Mouse (Mus musculus) lung, embryonic 14.5 days (tissue): Measurements from ENCODE around the gene Rnf135. TPM values are rescaled to one million over a fixed set of nuclear protein-coding genes. Genes with fewer than 3 reads are reported as not detected.

Experiments
- ATAC-seq: fragments of 200-750 bp; cut with Nextera tagmentation; 2 replicates; pipeline ENCODE4 v1.8.0; 2017; ENCODE audit warnings: mild to moderate bottlenecking, moderate TSS enrichment, moderate library complexity; ENCODE audit not compliant: insufficient read depth
- DNase-seq: peaks from one replicate; pipeline ENCODE4 v3.0.0-alpha.2; 2015
- H3K27ac ChIP-seq: fragments of 300-500 bp; sonication (generic); 2 replicates; pipeline ENCODE4 v1.5.1; 2014; ENCODE audit warnings: low read depth, mild to moderate bottlenecking, moderate library complexity
- H3K27me3 ChIP-seq: fragments of 300-500 bp; sonication (generic); 2 replicates; pipeline ENCODE4 v1.6.1; 2014; ENCODE audit warnings: low read length, control low read depth; ENCODE audit not compliant: insufficient read depth
- H3K36me3 ChIP-seq: fragments of 300-500 bp; sonication (generic); 2 replicates; pipeline ENCODE4 v1.6.1; 2014; ENCODE audit warnings: control low read depth; ENCODE audit not compliant: insufficient read depth
- H3K4me1 ChIP-seq: fragments of 300-500 bp; sonication (generic); 2 replicates; pipeline ENCODE4 v1.6.1; 2014; ENCODE audit warnings: antibody characterized with exemption, control low read depth; ENCODE audit not compliant: insufficient read depth
- H3K4me2 ChIP-seq: fragments of 300-500 bp; sonication (generic); 2 replicates; pipeline ENCODE4 v1.6.1; 2014; ENCODE audit warnings: mild to moderate bottlenecking
- H3K4me3 ChIP-seq: fragments of 300-500 bp; sonication (generic); 2 replicates; pipeline ENCODE4 v1.5.1; 2014; ENCODE audit warnings: low read depth, low read length
- H3K9ac ChIP-seq: fragments of 300-500 bp; sonication (generic); 2 replicates; pipeline ENCODE4 v1.6.1; 2014
- H3K9me3 ChIP-seq: fragments of 300-500 bp; sonication (generic); 2 replicates; pipeline ENCODE4 v1.6.1; 2016; ENCODE audit warnings: low read depth, low read length, control low read depth
- CTCF ChIP-seq: IDR thresholded peaks from 2 replicates; pipeline ENCODE4 v1.5.1; 2016; ENCODE audit warnings: antibody characterized with exemption, low read depth
- WGBS: fragments of 180-500 bp; shearing (Covaris S2); extraction: QIAGEN DNeasy Blood & Tissue Kit; methylation state at CpG from one replicate; pipeline ENCODE4 v1.1.7; 2014; 5-methylcytosine and 5-hydroxymethylcytosine counted together
- polyA plus RNA-seq: library from polyadenylated mRNA; unstranded; fragments of >200 nt; fragmentation: Nextera tagmentation; extraction: Ambion mirVana; gene quantifications from 2 replicates; pipeline ENCODE4 v1.2.1, GENCODE M21; 2014

Rnf135 gene
- polyA plus RNA-seq, 1 experiment from 2014 or later: 6.6 TPM

DNA sequence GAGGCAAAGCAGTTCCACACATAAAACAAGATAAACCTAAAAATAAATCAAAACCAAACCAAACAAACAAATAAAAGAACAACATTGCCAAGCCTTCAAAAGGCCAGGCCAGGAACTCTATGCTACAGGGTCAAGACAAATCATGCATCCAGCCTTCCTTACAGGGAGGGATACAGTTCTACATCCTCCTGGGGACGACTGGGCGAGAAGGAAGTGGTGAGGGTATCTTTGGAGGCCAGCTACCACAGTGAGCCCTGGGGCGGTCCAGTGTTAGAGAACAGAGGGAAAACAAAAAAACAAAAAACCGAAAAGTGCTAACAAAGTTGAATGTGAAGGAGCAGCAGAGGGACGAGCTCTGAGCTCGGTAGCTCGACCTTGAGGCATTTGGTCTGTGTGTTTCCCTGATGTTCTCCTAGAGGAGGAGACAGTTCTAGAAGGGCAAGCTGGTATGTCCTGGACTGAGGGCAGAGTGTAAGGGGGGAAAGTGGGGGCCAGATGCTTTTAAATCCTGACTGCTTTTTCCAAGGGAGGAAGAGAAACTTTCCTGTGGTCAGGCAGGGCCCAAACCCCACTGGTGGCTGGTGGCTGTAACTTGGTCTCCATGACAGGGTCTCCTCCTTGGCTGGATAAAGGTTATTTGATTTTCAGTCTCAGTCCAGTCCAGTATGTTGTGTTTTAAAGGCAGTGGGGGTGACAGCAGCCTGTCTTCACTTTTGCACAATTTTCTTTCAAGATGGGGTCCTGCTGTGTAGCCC, 20.1 kb upstream of the Rnf135 start:
- whole genome bisulfite sequencing: 65% methylated on average over 7 of the region's 7 CpGs
- ATAC-seq (no peak), DNase-seq (no peak)
- no peak overlapping the region for H3K4me3 ChIP-seq
- no peak overlapping the region for H3K4me2 ChIP-seq
- no peaks in the 10 kb centered on the region for H3K9me3 ChIP-seq
- no peaks in the 10 kb centered on the region for H3K4me1 ChIP-seq
- H3K9ac ChIP-seq: no peak overlapping the region
- no peak for TF ChIP-seq CTCF
- no peak overlapping the region for H3K27ac ChIP-seq
- H3K27me3 ChIP-seq: no peaks in the 10 kb centered on the region
- no peaks in the 10 kb centered on the region for H3K36me3 ChIP-seq

DNA sequence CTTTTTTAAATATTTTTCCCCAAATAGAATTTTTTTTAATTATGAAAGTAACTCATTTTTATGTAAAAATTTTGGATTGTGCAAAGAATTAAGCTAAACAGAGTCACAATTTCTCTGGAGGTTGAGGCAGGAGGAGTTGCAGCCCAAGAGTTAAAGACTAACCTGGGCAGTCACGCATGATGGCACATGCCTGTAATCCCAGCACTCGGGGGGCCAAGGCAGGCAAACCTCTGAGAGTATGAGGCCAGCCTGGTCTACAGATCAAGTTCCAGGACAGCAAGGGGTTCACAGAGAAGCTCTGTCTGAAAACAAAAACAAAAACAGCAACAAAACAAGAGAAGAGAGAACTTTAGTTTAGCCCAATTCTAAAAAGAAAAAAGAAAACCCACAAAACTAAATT, 19.4 kb upstream of the Rnf135 start:
- no peaks in the 10 kb centered on the region for H3K36me3 ChIP-seq
- no peak for ATAC-seq

DNA sequence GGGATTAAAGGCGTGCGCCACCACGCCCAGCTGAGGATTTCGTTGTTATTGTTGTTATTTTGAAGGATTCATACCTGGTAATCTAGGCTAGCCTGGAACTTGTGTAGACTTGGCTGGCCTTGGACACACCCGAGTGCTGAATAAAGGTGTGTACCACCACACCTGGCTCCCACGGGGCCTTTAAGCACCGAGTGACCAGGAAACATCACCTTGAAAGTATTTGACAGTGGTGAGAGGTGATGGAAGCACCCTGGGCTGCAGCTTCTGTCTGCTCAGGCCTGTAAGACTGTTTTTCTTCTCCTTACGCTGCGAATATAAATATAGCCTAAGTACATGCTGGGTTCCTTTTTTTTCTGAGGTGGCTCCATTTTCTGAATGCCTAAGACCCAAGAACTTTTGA, 15.5 kb upstream of the Rnf135 start:
- 86% methylated on average over 9 of the region's 9 CpGs for WGBS
- no peak for DNase-seq
- no peak overlapping the region for H3K4me3 ChIP-seq

More for the DNA sequence above, 19.4 kb upstream of the Rnf135 start:
- Histone ChIP-seq H3K27me3 (no peaks in the 10 kb centered on the region), H3K4me2 (no peak overlapping the region), H3K9me3 (no peaks in the 10 kb centered on the region), H3K4me1 (no peaks in the 10 kb centered on the region), H3K4me3 (no peak overlapping the region), H3K27ac (no peak overlapping the region), H3K9ac (no peak overlapping the region)
- no peak for TF ChIP-seq CTCF
- WGBS: 65% methylated on average over 2 of the region's 2 CpGs
- no peak for DNase-seq

DNA sequence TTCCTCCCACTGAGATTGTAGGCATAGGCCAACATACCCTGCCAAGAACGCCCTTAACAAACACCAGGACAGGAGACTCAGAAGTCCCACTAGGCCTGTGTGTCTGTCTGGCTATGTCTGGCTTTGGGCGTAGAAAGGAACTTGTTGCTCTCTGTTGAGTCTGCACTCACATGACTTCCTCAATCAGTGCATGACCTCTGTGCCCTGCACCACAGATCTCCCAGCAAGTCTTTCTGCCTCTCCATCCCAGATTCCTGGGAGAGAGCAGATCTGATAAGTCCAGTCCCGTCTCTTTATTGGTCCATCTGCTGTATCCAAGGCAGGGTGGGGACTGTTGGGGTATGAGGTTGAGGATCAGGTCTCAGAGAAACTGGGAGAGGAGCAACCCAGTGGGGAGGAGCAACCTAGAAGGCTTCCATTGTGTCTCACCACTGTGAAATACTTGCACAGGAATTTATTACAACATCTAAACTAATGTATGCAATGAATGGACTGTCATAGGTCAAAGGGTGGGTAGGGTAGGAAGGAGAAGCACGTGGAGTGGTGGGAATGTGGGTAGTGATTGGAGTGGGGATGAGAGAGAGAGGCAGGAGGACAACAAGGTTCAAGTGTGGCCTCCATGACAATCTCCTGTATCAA, 14.9 kb upstream of the Rnf135 start:
- Histone ChIP-seq H3K4me2 (no peak overlapping the region), H3K36me3 (no peaks in the 10 kb centered on the region), H3K9ac (no peak overlapping the region), H3K9me3 (no peaks in the 10 kb centered on the region), H3K4me1 (no peaks in the 10 kb centered on the region), H3K27me3 (no peaks in the 10 kb centered on the region), H3K27ac (no peak overlapping the region), H3K4me3 (no peak overlapping the region)
- WGBS: 64% methylated on average over 4 of the region's 4 CpGs
- ATAC-seq: no peak
- DNase-seq: no peak
- TF ChIP-seq CTCF: no peak

More for the DNA sequence above, 15.5 kb upstream of the Rnf135 start:
- TF ChIP-seq CTCF: no peak
- Histone ChIP-seq H3K27ac (no peak overlapping the region), H3K4me2 (no peak overlapping the region), H3K9me3 (no peaks in the 10 kb centered on the region), H3K9ac (no peak overlapping the region), H3K27me3 (no peaks in the 10 kb centered on the region), H3K36me3 (no peaks in the 10 kb centered on the region), H3K4me1 (no peaks in the 10 kb centered on the region)
- ATAC-seq: no peak

DNA sequence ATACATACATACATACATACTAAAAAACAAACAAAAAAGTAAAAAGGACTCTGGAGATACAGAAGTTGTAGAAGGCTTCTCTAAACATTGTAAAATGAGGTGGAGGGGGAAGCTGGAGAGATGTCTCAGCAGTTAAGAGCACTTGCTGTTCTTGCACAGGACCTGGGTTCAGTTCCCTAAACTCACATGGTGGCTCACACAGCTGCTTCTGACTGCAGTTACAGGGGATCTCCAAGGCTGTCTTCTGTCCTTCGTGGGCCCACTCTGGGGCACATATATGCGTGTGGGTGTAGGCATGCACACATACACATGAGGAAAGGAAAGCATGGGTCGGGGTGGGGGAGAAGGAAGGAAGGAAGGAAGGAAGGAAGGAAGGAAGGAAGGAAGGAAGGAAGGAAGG, 14.0 kb upstream of the Rnf135 start:
- Histone ChIP-seq H3K27me3 (no peaks in the 10 kb centered on the region), H3K4me2 (no peak overlapping the region), H3K4me3 (no peak overlapping the region), H3K36me3 (no peaks in the 10 kb centered on the region), H3K4me1 (no peaks in the 10 kb centered on the region), H3K27ac (no peak overlapping the region), H3K9ac (no peak overlapping the region), H3K9me3 (no peaks in the 10 kb centered on the region)
- TF ChIP-seq CTCF: no peak
- DNase-seq: no peak
- WGBS: 84% methylated on average over 3 of the region's 3 CpGs
- ATAC-seq: no peak

DNA sequence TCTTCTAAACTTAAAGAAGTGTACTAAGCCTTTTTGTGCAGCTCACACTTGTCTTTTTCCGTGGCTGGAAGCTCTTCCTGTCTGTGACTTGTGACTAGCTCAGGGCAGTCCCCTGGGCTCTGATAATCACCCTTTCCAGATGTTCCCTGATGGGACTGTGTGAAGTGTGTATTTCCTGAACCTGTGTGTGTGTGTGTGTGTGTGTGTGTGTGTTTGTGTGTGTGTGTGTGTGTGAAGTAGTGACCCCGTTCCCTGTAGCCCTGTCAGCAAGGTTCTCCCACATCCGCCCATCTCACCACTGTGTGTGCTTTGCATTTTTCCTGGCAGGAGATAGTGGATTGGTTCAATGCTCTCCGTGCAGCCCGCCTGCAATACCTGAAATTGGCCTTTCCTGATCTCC, 13.3 kb upstream of the Rnf135 start:
- H3K9ac ChIP-seq: no peak overlapping the region
- H3K4me3 ChIP-seq: no peak overlapping the region
- no peaks in the 10 kb centered on the region for H3K9me3 ChIP-seq
- H3K4me1 ChIP-seq: no peaks in the 10 kb centered on the region
- 50% methylated on average over 5 of the region's 5 CpGs for WGBS
- no peak overlapping the region for H3K4me2 ChIP-seq
- DNase-seq (no peak), ATAC-seq (no peak)
- TF ChIP-seq CTCF: no peak
- H3K27me3 ChIP-seq: no peaks in the 10 kb centered on the region
- H3K36me3 ChIP-seq: no peaks in the 10 kb centered on the region
- no peak overlapping the region for H3K27ac ChIP-seq

DNA sequence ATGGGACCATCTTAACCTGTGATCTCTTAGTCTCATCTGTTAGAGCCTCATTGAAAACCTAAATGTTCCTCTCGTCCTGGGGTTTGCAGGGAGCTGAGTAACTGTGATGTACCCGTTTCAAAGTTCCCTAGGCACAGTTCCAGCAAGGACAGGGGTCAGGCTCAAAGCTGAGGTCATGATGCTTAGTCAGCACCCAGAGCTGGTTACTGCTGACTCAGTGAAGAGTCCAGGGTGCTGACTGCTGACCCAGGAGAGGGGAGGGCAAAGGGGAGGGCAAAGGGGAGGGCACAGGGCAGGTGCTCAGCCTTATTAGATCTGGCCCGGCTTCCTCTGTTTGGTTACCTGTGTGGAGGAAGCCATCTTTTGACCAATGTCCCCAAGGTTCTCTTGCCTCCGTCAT, 11.8 kb upstream of the Rnf135 start:
- H3K4me1 ChIP-seq: no peaks in the 10 kb centered on the region
- no peaks in the 10 kb centered on the region for H3K9me3 ChIP-seq
- no peak for TF ChIP-seq CTCF
- no peak overlapping the region for H3K27ac ChIP-seq
- DNase-seq (no peak), ATAC-seq (no peak)
- WGBS: 64% methylated on average over 4 of the region's 4 CpGs
- no peak overlapping the region for H3K9ac ChIP-seq
- H3K4me3 ChIP-seq: no peak overlapping the region
- H3K27me3 ChIP-seq: no peaks in the 10 kb centered on the region
- H3K4me2 ChIP-seq: no peak overlapping the region
- H3K36me3 ChIP-seq: no peaks in the 10 kb centered on the region
